Mouse (Mus musculus) spleen, postnatal 4 days (tissue): ENCODE results near the gene As3mt.

Source experiments
- DNase-seq, 2 experiments: peaks; one replicate each; pipeline ENCODE4 v3.0.0; 2022; ENCODE audit warnings: low spot score in 2 of 2

The As3mt gene

GRCm38 (mm10) chr19:46707296-46708151, at the start of gene As3mt:
As3mt (plus strand) TSS chr19:46707458.
- peak; percentile 73 to 85 for DNase-seq

GRCm38 (mm10) chr19:46658348-46658747, 48.9 kb upstream of the As3mt start:
- no peak for DNase-seq

GRCm38 (mm10) chr19:46658851-46659250, 48.4 kb upstream of the As3mt start:
- DNase-seq: no peak

- DNase-seq: no peak
Measured at GRCm38 (mm10) chr19:46661511-46661910, 45.7 kb upstream of the As3mt start.

- DNase-seq: no peak
Measured at GRCm38 (mm10) chr19:46662214-46662613, 45.0 kb upstream of the As3mt start.

GRCm38 (mm10) chr19:46662784-46663183, 44.5 kb upstream of the As3mt start:
- DNase-seq: no peak

GRCm38 (mm10) chr19:46665474-46665873, 41.8 kb upstream of the As3mt start:
- DNase-seq: no peak

- DNase-seq: no peak
Measured at GRCm38 (mm10) chr19:46667300-46667699, 40.0 kb upstream of the As3mt start.

- no peak for DNase-seq
Measured at GRCm38 (mm10) chr19:46668263-46668662, 39.0 kb upstream of the As3mt start.

GRCm38 (mm10) chr19:46669802-46670201, 37.5 kb upstream of the As3mt start:
- no peak for DNase-seq

GRCm38 (mm10) chr19:46670691-46671090, 36.6 kb upstream of the As3mt start:
- DNase-seq: peak; percentile 42 to 72

GRCm38 (mm10) chr19:46672766-46673418, 34.4 kb upstream of the As3mt start, which contains the start of gene Cyp17a1:
Cyp17a1 (minus strand) TSS chr19:46673172.
- DNase-seq: no peak

GRCm38 (mm10) chr19:46675641-46676040, 31.6 kb upstream of the As3mt start:
- DNase-seq: no peak

- no peak for DNase-seq
Measured at GRCm38 (mm10) chr19:46679720-46680383, 27.4 kb upstream of the As3mt start.

- DNase-seq: peak; percentile 83 to 92
Measured at GRCm38 (mm10) chr19:46689460-46690372, 17.5 kb upstream of the As3mt start, which contains the start of gene Borcs7. Borcs7 (plus strand) TSS chr19:46689906.

GRCm38 (mm10) chr19:46690387-46690786, 16.9 kb upstream of the As3mt start:
- DNase-seq: no peak

- DNase-seq: no peak
Measured at GRCm38 (mm10) chr19:46691078-46691477, 16.2 kb upstream of the As3mt start.

GRCm38 (mm10) chr19:46693146-46693545, 14.1 kb upstream of the As3mt start:
- no peak for DNase-seq

GRCm38 (mm10) chr19:46696482-46696881, 10.8 kb upstream of the As3mt start:
- no peak for DNase-seq

- no peak for DNase-seq
Measured at GRCm38 (mm10) chr19:46696943-46697342, 10.3 kb upstream of the As3mt start.

- peak; percentile 27 to 68 for DNase-seq
Measured at GRCm38 (mm10) chr19:46697840-46698517, 9.3 kb upstream of the As3mt start.
